Mouse (Mus musculus) cerebellum, adult 18-20 months (tissue): ENCODE measurements around the gene 2610002M06Rik.
A peak's percentile ranks its signal among the peaks of the same experiment; 100 is the strongest.

Source experiments
- DNase-seq, 2 experiments: peaks; one replicate each; pipeline ENCODE4 v3.0.0; 2021

2610002M06Rik gene

DNA sequence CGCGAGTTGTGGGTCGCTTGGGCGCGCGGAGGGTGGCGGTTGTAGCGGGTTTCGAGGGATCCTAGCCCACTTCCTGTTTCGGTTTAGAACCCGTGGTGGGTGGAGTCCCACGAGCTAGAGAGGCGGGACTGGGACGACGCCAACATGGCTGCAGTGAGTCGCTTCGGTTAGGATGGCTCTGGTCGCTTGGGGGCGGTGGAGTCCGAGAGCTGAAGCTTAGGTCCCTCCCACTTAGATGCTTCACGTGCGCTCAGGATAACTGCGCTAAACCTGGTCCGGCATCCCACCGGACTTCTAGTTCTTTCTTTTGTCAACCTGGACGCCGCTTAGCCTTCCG is at the start of gene 2610002M06Rik:
Gene 2610002M06Rik, minus strand, starts transcription at position 117 of the 337 bp plus-strand sequence.
- DNase-seq, result peak; percentile 83

DNA sequence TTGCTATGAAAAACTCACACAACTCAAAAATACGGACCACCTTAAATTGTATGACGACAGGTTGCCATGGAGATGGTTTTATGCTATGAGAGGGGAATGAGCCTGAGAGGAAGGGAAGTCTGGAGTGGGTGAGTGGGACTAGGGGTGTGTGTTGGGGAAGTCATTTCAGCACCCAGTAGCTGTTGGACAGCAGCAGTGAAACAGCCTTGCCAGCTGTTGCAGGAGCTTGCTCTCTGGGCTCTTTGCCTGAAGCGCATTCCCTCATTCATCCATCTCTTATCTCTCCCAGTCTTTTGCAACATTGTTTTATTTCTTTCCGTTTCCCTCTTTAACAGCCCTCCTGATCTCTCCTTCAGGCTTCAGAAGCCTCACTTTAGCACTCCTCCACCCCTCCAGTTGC is 42.0 kb upstream of the 2610002M06Rik start:
- no peak for DNase-seq

- no peak for DNase-seq
Measured at GRCm38 (mm10) chrX:107816726-107817125, 592 bp upstream of the 2610002M06Rik start.

DNA sequence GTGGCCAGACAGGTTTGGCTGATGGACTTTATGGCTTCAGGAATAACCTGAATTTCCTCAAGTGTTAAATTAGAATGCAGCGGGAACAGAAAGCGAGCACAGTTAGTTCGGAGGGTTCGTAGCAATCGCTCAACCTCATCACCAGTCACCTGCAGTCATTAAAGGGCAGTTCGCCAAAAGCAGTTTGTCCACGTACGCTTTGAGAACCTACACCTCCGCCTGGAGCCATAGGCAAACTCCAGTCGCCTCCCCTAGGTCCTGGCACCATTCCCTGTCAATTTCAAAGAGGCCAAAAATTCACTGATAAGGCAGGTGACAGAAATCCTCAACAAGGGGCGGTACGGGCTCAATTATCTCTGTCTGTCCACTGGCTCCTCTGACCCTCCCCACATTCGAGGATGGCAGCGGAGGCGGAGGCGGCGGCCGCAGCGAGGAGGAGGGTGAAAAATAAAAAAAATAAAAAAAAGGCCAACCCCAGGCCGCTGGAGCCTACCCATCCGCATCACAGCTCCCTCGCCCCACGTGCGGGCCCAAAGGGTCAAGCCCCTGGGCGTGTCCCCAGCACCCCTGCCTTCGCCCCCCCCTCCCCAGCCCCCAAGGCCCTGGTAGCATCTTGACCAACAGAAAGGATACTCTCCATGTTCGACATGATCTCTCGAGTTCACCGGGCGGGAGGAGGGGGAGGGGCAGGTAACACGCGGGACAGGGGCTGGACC is 474 bp downstream of the 2610002M06Rik start:
- peak; percentile 56 to 59 for DNase-seq

- DNase-seq, result no peak
Measured at GRCm38 (mm10) chrX:107812120-107812519, 4.0 kb downstream of the 2610002M06Rik start.

DNA sequence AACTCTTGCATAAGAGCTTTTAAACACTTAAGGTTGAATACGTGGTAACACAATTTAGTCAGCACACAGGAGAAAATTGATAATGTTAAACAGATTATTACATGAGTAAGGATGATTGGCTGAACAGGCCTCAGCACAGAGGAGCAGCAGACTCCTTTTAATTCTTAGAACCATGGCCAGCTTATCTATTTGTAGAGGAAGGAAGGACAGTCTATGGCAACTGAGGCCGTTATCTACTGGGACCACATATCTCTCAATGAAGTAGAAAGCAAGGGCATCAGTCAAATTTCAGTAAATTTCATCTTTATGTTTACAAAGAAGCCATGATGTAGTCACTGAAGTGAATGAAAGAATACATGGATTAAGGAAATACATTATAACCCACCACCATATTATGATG is 19.2 kb downstream of the 2610002M06Rik start:
- DNase-seq, result no peak

- no peak for DNase-seq
Measured at GRCm38 (mm10) chrX:107795785-107796184, 20.3 kb downstream of the 2610002M06Rik start.

- DNase-seq, result no peak
Measured at GRCm38 (mm10) chrX:107792290-107792689, 23.8 kb downstream of the 2610002M06Rik start, which contains the start of gene Tent5d. TSS of gene Tent5d (plus strand) at chrX:107792590.

DNA sequence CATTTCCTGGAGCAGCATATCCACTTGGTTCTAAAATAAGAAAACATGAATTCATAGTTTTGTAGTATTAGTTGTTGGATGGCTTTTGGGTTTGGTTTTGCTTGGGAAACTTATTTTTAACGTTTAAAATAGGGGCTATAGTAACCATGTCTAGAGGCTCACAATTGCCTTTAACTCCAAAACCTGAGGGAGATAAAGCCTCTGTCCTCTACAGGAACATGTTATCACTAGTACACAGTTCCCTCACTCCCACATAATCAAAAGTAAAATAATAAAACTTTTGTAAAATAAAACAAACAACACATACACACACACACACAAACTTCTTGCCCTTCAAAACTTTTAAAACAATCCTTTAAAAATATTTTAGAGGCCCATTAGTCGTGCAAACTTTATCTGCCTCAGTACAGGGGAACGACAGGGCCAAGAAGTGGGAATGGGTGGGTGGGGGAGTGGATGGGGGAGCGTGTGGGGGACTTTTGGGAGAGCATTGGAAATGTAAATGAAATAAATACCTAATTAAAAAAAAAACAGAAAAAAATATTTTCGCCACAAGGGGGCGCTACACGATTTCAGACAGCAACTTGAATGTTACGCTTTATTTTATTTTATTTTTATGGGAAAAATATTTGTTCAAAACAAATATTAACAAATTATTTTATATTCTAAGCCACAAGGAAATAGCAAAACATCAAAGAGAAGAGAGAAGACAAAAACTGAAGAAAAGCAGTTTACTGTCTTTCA is 25.2 kb downstream of the 2610002M06Rik start:
- no peak for DNase-seq

DNA sequence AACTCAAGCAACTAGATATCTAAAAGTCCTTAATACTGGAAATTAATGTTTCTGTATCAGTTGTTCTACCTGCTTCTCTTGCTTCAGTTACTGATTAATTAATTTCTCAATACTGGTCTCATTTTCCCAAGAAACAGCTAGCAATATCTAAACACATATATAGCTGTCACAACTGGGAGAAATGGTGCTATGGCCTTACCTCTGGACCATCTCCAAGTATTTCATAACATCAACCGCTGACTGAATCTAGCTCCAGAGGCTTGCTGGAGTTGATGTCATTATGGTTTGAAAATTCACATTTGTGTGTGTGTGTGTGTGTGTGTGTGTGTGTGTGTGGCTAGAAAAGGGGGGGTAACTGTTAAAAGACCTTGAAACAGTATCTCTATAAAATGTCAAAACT is 26.0 kb downstream of the 2610002M06Rik start:
- DNase-seq, result no peak

GRCm38 (mm10) chrX:107767896-107768295 is 48.2 kb downstream of the 2610002M06Rik start:
- no peak for DNase-seq
